Mouse (Mus musculus) limb, embryonic 14.5 days (tissue): ENCODE measurements around the gene Gcsh. TPM values are rescaled to one million over a fixed set of nuclear protein-coding genes. Genes with fewer than 3 reads are reported as not detected.

Experiments
- ATAC-seq: fragments of 200-750 bp; cut with Nextera tagmentation; 2 replicates; pipeline ENCODE4 v1.8.0; 2017; ENCODE audit warnings: low read depth, moderate number of reproducible peaks, moderate TSS enrichment; ENCODE audit not compliant: low FRiP score
- DNase-seq: peaks from one replicate; pipeline ENCODE4 v3.0.0-alpha.2; 2015; ENCODE audit warnings: low spot score
- H3K27ac ChIP-seq: fragments of 300-500 bp; sonication (generic); replicated peaks from 2 replicates; pipeline ENCODE4 v1.5.1; 2014; ENCODE audit warnings: low read depth, mild to moderate bottlenecking, low read length, moderate library complexity, mixed read lengths
- H3K27me3 ChIP-seq: fragments of 300-500 bp; sonication (generic); 2 replicates; pipeline ENCODE4 v1.6.1; 2014; ENCODE audit warnings: low read length, mixed read lengths; ENCODE audit not compliant: control insufficient read depth, insufficient read depth
- H3K36me3 ChIP-seq: fragments of 300-500 bp; sonication (generic); 2 replicates; pipeline ENCODE4 v1.6.1; 2014; ENCODE audit warnings: mild to moderate bottlenecking, low read length, moderate library complexity, mixed read lengths; ENCODE audit not compliant: control insufficient read depth, insufficient read depth
- H3K4me1 ChIP-seq: fragments of 300-500 bp; sonication (generic); 2 replicates; pipeline ENCODE4 v1.6.1; 2014; ENCODE audit warnings: antibody characterized with exemption, low read length, mixed read lengths; ENCODE audit not compliant: control insufficient read depth, insufficient read depth
- H3K4me2 ChIP-seq: fragments of 300-500 bp; sonication (generic); replicated peaks from 2 replicates; pipeline ENCODE4 v1.6.1; 2014; ENCODE audit warnings: low read depth, mild to moderate bottlenecking, low read length, moderate library complexity; ENCODE audit not compliant: severe bottlenecking
- H3K4me3 ChIP-seq: fragments of 300-500 bp; sonication (generic); replicated peaks from 2 replicates; pipeline ENCODE4 v1.5.1; 2014; ENCODE audit warnings: low read length
- H3K9ac ChIP-seq: fragments of 300-500 bp; sonication (generic); 2 replicates; pipeline ENCODE4 v1.6.1; 2014; ENCODE audit warnings: mild to moderate bottlenecking, low read depth, low read length, moderate library complexity; ENCODE audit not compliant: severe bottlenecking
- H3K9me3 ChIP-seq: fragments of 300-500 bp; sonication (generic); 2 replicates; pipeline ENCODE4 v1.6.1; 2016; ENCODE audit warnings: low read length; ENCODE audit not compliant: control insufficient read depth
- POLR2A ChIP-seq: fragments of 200-500 bp; IDR thresholded peaks from 2 replicates; pipeline ENCODE4 v1.8.0; 2012; ENCODE audit warnings: inconsistent platforms, mild to moderate bottlenecking, moderate library complexity, borderline replicate concordance; ENCODE audit not compliant: insufficient read depth, insufficient read length; ENCODE audit errors: extremely low read depth
- whole genome bisulfite sequencing: fragments of 180-500 bp; shearing (Covaris S2); extraction: QIAGEN DNeasy Blood & Tissue Kit; methylation state at CpG from one replicate; pipeline ENCODE4 v1.1.7; 2014; 5-methylcytosine and 5-hydroxymethylcytosine counted together
- polyA plus RNA-seq, 2 experiments: library from polyadenylated mRNA; depleted of rRNA in 1 of 2; stranded (reverse) in 1 of 2; unstranded in 1 of 2; fragments of >200 nt; fragmentation: Nextera tagmentation in 1 of 2; extraction: Ambion mirVana in 1 of 2; gene quantifications; 2 replicates each; pipeline versions ENCODE4 v1.2.1 to v1.2.3; 2012 to 2014

The Gcsh gene
- polyA plus RNA-seq, 2 experiments, result 68.2 to 122 TPM

DNA sequence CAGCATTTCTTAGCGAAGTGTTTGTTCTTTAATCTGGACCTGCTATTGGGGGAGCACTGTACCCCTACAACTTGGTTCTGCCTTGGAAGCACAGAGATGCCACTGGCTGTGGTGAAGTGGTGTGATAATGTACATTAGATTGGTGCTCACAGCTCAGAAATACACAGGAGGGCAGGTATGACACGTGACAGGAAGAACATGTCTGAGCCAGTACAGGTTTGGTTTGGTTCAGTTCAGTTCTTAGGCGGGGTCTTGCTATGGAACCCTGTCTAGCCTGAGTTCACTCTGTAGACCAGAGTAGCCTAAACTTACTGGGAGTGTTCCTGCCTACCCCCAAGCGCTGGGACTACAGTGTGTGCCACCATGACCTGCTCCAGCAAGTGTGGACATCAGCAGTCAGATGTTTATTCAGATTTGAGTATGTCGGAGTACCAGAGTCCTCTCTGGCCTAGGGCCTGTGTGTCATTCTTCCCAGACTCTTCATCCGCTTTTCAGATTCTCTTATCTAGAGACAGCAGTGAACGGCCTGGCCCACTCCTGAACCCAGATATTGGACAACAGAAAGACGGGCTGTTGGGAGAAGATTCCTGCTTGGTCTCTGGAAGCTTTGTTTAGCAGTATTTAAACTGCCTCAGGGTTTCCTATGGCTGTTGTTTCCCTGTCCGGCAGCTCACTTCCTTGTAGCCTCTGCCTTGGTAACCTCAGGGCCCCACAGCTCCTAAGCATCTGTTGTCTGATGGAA, 48.0 kb downstream of the Gcsh start:
- Histone ChIP-seq H3K9ac (no peak overlapping the region), H3K4me2 (no peak overlapping the region), H3K36me3 (no peaks in the 10 kb centered on the region), H3K27me3 (no peaks in the 10 kb centered on the region), H3K27ac (no peak overlapping the region), H3K9me3 (no peaks in the 10 kb centered on the region), H3K4me1 (peaks cover 10% of the 10 kb centered on the region), H3K4me3 (no peak overlapping the region)
- no peak for TF ChIP-seq POLR2A
- no peak for ATAC-seq
- 83% methylated on average over 9 of the region's 9 CpGs for WGBS
- no peak for DNase-seq

DNA sequence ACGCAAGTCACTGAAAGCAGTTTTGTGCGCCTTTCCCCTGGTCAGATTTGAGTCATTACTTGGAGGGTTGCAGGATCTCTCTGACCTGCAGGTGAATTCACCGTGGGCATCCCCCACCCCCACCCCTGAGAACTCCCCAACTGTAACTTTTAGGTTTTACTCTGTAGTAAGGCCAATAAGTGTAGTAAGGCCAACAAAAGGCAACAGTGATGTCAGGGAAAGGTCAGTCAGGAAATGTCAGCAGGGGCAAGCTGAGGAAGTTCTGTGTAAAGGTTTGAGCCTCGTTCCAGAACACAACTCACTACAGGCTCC, 49.0 kb downstream of the Gcsh start:
- Histone ChIP-seq H3K4me1 (peaks cover 10% of the 10 kb centered on the region), H3K36me3 (no peaks in the 10 kb centered on the region), H3K27me3 (no peaks in the 10 kb centered on the region), H3K27ac (no peak overlapping the region), H3K9me3 (no peaks in the 10 kb centered on the region), H3K9ac (peak overlapping the region; percentile 85; the same call in 1 of the 2 replicates), H3K4me3 (peak overlapping the region; percentile 98), H3K4me2 (peak overlapping the region; percentile 94)
- WGBS, result 14% methylated on average over 4 of the region's 4 CpGs
- ATAC-seq (no peak), DNase-seq (no peak)
- no peak for TF ChIP-seq POLR2A

DNA sequence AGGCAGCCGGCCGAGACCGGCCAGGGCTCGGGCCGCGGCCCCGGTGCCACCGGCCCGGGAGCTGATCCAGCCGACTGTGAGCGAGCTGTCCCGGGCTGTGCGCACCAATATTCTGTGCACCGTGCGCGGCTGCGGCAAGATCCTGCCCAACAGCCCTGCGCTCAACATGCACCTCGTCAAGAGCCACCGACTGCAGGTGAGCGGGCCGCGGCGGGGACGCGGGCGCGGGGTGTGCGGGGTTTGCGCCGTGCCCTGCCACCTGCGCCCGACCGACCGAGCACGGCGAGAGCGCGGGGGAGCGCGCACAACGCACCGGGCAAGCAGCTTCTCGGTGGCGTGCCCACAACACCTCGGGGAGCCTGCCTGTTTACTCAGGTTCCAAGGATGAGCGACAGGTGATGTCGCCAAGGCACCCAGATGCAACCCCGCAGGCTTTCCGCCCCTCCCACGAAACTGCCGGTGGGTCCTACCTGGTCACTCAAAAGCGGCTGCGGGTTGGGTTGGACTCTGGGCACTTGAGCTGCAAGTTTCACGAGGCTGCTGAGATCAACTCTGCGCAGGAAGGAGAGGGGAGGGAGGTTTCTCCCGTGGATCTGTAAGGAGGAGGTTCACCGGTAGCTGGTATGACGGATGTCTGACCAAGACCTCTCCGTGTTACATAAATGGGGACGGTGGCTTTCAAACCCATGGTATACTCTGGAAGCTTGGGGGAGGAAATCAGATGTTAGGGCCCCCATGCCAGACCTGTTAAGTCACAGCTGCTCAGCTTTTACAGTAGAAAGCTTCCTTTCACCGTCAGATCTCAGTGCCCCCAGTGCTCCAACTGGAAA, 49.6 kb downstream of the Gcsh start:
- ATAC-seq (peak; percentile 61), DNase-seq (no peak)
- WGBS, result 1% methylated on average over 54 of the region's 62 CpGs
- TF ChIP-seq POLR2A, result no peak
- H3K27me3 ChIP-seq, result no peaks in the 10 kb centered on the region
- no peaks in the 10 kb centered on the region for H3K9me3 ChIP-seq
- H3K4me1 ChIP-seq, result peaks cover 10% of the 10 kb centered on the region
- peak overlapping the region; percentile 98 for H3K4me3 ChIP-seq
- no peak overlapping the region for H3K27ac ChIP-seq
- peak overlapping the region; percentile 85 for H3K9ac ChIP-seq
- H3K4me2 ChIP-seq, result peak overlapping the region; percentile 94
- no peaks in the 10 kb centered on the region for H3K36me3 ChIP-seq

DNA sequence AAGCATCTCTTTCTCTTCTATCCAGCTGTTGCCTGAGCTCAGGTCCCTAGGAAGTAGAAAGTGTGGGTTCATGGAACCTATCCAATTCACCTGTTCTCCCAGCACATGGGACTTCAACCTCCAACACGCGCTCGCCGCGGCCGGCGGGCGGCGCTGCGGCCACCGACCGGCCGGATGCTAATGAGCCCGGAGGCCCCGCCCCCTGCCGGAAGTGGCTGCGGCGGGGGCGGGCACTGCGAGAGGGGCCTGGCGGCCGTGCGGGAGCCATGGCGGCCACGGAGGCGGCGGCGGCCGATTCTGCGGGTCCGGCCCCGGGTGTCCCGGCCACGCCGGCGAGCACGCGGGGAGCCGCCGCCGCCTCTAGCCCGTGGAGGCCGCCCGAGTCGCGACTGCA, 50.2 kb downstream of the Gcsh start, which contains the start of gene Atmin:
Gene Atmin (plus strand): TSS at position 233 of the 394 bp plus-strand sequence.
- ATAC-seq (peak; percentile 91), DNase-seq (peak; percentile 84)
- TF ChIP-seq POLR2A, result 0 out of 2 replicates have a peak, but pooled peaks have one; percentile 21
- H3K9ac ChIP-seq, result peak within 1 kb of the TSS; percentile 85
- peak within 1 kb of the TSS; percentile 98 for H3K4me3 ChIP-seq
- no peaks in the 10 kb centered on the region for H3K27me3 ChIP-seq
- H3K9me3 ChIP-seq, result no peaks in the 10 kb centered on the region
- WGBS, result under 1% methylated on average over 42 of the region's 46 CpGs
- H3K4me1 ChIP-seq, result peaks cover 10% of the 10 kb centered on the region
- H3K36me3 ChIP-seq, result peaks cover 6% of the 10 kb centered on the region
- peak within 1 kb of the TSS; percentile 94 for H3K4me2 ChIP-seq
- no peak within 1 kb of the TSS for H3K27ac ChIP-seq

DNA sequence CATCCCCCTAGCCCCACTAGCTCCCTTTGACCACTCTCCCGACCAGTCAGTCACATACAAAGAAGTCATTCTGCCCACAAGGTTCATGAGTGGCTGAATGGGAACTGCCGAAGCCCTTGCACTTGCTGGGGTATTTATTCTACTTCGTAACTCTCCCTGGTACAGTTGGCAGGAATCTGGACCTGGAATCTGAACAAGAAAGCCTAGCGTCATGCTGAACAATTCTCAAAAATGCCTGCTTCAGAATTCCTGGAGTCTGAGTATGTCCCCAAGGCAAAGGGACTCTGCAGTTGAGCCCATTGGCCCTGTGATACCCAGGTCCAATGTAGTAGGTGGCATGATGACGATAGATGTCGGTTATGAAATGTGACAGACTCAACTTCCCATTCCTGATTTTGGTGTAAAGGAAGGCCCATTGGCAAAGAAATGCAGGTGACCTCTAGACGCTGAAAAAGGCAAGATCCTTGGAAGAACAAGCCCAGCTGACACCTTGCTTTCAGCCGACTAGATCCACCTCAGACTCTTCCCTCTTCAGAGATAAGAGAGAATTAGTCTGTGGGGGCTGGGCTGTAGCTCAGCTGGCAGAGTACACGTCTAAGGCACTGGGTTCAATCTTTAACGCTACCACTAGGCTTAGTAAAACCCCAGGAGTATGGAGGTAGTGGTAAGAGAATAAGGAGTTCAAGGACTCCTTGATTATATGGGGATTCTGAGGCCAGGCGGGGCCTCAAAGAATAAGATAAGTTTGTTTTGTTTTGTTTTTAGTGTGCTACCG, 50.9 kb downstream of the Gcsh start:
- Histone ChIP-seq H3K9ac (no peak overlapping the region), H3K36me3 (peaks cover 13% of the 10 kb centered on the region), H3K27ac (no peak overlapping the region), H3K27me3 (no peaks in the 10 kb centered on the region), H3K4me1 (peaks cover 10% of the 10 kb centered on the region), H3K4me2 (peak overlapping the region; percentile 94; the same call in 1 of the 2 replicates), H3K4me3 (no peak overlapping the region), H3K9me3 (no peaks in the 10 kb centered on the region)
- ATAC-seq (no peak), DNase-seq (no peak)
- no peak for TF ChIP-seq POLR2A
- 78% methylated on average over 12 of the region's 12 CpGs for WGBS
